Mouse (Mus musculus) liver, postnatal 0 days (tissue): ENCODE measurements at regions not wholly inside any gene's neighbourhood (a gene's known extent, or its start where the extent isn't known, plus 50 kb on each side); places are given as distances from the start of the nearest gene placed in this dataset.

Source experiments
- CTCF ChIP-seq: sonication (generic); IDR thresholded peaks from 2 replicates; pipeline ENCODE4 v1.5.1; 2016; ENCODE audit warnings: antibody characterized with exemption, low read depth
- EP300 ChIP-seq: IDR thresholded peaks from 2 replicates; pipeline ENCODE4 v1.6.1; 2016; ENCODE audit warnings: antibody characterized with exemption, low read depth, mild to moderate bottlenecking

- no peak for TF ChIP-seq CTCF
- TF ChIP-seq EP300 = no peak
Observed at GRCm38 (mm10) chr1:124871148-124871547, 564.4 kb downstream of the Actr3 start.
